Mouse (Mus musculus) midbrain, embryonic 10.5 days (tissue): ENCODE measurements at regions not wholly inside any gene's neighbourhood (a gene's known extent, or its start where the extent isn't known, plus 50 kb on each side); places are given as distances from the start of the nearest gene placed in this dataset.
"Not testable (repeated sequence)": the region's sequence is repeated elsewhere in the genome, so short reads cannot be mapped to it uniquely, and the experiment has no call there.

Experiments
- DNase-seq: peaks from one replicate; pipeline ENCODE4 v3.0.0-alpha.2; 2017; ENCODE audit warnings: low spot score
- H3K27ac ChIP-seq: fragments of 300-500 bp; sonication (generic); replicated peaks from 2 replicates; pipeline ENCODE4 v1.5.1; 2016; ENCODE audit warnings: mild to moderate bottlenecking
- H3K27me3 ChIP-seq: fragments of 300-500 bp; sonication (generic); 2 replicates; pipeline ENCODE4 v1.6.1; 2016; ENCODE audit warnings: low read depth, mild to moderate bottlenecking; ENCODE audit not compliant: poor library complexity, severe bottlenecking
- H3K36me3 ChIP-seq: fragments of 300-500 bp; sonication (generic); 2 replicates; pipeline ENCODE4 v1.6.1; 2016; ENCODE audit warnings: mild to moderate bottlenecking, moderate library complexity
- H3K4me1 ChIP-seq: fragments of 300-500 bp; sonication (generic); 2 replicates; pipeline ENCODE4 v1.6.1; 2016
- H3K4me3 ChIP-seq: fragments of 300-500 bp; sonication (generic); 2 replicates; pipeline ENCODE4 v1.5.1; 2016; ENCODE audit warnings: mild to moderate bottlenecking, moderate library complexity
- H3K9me3 ChIP-seq: fragments of 300-500 bp; sonication (generic); replicated peaks from 2 replicates; pipeline ENCODE4 v1.6.1; 2016; ENCODE audit warnings: mild to moderate bottlenecking
- WGBS: fragments of 180-500 bp; shearing (Covaris S2); methylation state at CpG from one replicate; pipeline ENCODE4 v1.1.7; 2016; 5-methylcytosine and 5-hydroxymethylcytosine counted together

DNA sequence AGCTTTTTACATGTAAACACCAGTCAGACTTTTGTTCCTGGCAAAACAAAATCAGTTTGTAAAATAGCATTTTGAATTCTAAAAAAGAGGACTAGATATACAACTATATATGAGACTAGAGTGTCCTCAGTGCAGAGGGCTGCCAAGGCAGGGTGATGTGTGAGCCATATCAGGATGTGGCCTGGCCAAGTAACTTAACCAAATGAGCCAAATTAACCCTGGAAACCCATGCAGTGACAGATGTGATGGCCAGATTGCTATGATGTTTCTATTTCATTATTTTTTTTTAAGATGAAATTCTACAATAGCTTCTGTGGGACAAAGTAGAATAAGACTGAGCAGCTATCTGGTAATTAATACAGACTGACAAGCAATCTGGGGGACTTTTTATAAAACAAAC is 181.8 kb downstream of the Nova1 start:
- H3K4me3 ChIP-seq, result no peak overlapping the region
- DNase-seq, result no peak

DNA sequence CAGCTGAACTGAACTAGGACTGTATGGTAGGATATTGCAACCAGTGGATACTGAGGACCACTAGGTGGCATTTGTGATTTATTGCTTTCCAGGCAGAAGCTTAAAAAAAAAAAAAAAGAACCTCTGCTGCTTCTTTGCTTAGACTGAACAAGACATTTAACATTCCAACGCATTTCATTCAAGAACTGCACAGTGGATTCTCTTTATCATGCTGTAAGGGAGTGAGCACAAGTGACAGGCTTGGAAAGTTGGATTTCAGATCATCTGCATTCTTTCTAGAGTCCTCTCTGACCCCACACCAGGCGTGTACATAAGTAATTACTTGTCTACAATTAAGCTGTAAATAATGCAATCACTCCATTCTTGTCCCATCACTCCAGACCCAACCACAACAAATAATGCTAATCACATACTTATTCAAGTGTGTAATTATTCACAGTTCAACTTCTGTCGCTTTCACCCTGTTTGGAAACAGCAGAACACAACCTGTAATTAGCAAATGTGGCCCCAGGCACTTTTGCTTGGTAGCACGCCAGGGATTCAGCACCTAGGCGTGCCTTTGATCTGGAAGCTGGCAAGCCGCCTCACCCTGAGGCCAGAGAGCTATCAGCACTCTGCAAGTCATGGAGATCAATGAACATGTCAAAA is 183.5 kb downstream of the Nova1 start:
- Histone ChIP-seq H3K27ac (no peak overlapping the region), H3K36me3 (no peaks in the 10 kb centered on the region), H3K9me3 (no peaks in the 10 kb centered on the region), H3K27me3 (no peaks in the 10 kb centered on the region), H3K4me3 (no peak overlapping the region), H3K4me1 (peaks cover 24% of the 10 kb centered on the region)
- peak; percentile 17 for DNase-seq
- WGBS, result 24% methylated on average over 6 of the region's 6 CpGs

More for the DNA sequence above, 181.8 kb downstream of the Nova1 start:
- Histone ChIP-seq H3K27me3 (no peaks in the 10 kb centered on the region), H3K4me1 (peaks cover 24% of the 10 kb centered on the region), H3K9me3 (no peaks in the 10 kb centered on the region), H3K27ac (no peak overlapping the region), H3K36me3 (no peaks in the 10 kb centered on the region)

DNA sequence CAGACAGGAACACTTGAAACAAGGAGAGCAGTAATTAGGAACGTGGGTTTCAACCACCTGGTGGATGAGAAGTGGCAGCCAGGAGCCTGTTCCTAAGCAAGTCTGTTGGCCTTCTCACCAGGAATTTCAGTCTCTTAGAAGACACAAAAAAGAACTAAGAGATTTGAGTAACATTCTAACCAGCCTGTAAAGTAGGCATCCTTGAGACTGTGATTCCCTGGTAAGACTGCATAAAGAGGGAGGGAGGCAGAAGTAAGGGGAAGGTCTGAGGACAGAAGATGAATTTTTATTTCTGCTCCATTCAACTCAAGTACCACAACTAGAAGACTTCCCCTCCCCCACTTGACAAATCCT is 184.0 kb downstream of the Nova1 start:
- H3K9me3 ChIP-seq, result no peaks in the 10 kb centered on the region
- WGBS, result 40% methylated on average over 1 of the region's 1 CpGs
- H3K36me3 ChIP-seq, result no peaks in the 10 kb centered on the region
- H3K4me1 ChIP-seq, result peaks cover 24% of the 10 kb centered on the region
- no peak for DNase-seq
- no peaks in the 10 kb centered on the region for H3K27me3 ChIP-seq
- no peak overlapping the region for H3K4me3 ChIP-seq
- no peak overlapping the region; the same call in 1 of the 2 replicates for H3K27ac ChIP-seq

DNA sequence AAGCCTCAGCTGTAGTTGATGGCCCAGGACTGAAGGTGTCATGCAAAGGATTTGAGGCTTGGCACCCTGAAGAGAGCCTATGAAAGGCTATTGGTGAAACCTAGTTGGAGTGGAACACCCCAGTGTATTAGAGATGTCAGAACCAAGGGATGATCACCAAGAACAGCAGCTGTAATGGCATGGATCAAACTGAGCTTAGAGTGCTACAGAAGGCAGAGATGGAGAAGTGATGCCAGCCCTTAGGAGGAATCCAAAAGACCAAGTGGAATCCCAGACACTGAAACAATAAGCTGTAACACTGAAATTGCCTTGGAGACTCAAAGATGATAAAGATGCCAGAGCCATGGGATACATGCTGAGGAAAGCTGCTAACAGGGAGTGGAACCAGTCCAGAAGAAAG is 186.3 kb downstream of the Nova1 start:
- H3K4me3 ChIP-seq, H3K27me3 ChIP-seq, H3K36me3 ChIP-seq, H3K9me3 ChIP-seq, DNase-seq, H3K27ac ChIP-seq: not testable (repeated sequence)
- peaks cover 18% of the 10 kb centered on the region for H3K4me1 ChIP-seq

DNA sequence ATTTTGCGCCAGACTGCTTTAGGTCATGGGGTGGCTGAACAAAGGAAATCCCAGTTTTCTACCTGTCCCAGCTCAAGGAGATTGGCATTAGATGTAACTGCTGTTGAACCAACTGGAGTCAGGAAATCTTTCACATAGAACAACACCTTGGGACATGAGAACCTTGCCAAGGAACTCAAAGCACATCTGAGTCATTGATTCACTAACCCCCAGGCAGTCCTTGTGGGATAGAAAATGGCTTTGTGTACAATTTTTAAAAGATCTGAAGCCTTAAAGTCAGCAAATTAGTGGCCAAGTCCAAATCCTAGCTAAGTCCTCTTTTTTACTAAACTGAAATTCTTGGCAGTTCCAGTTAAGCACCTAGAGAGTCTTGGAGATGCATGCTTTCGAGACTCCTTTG is 191.4 kb downstream of the Nova1 start:
- no peaks in the 10 kb centered on the region for H3K36me3 ChIP-seq
- H3K27me3 ChIP-seq, result no peaks in the 10 kb centered on the region
- H3K9me3 ChIP-seq, result no peaks in the 10 kb centered on the region
- H3K27ac ChIP-seq, result no peak overlapping the region
- WGBS, result 75% methylated on average over 2 of the region's 2 CpGs
- no peaks in the 10 kb centered on the region for H3K4me1 ChIP-seq
- no peak overlapping the region for H3K4me3 ChIP-seq
- no peak for DNase-seq

DNA sequence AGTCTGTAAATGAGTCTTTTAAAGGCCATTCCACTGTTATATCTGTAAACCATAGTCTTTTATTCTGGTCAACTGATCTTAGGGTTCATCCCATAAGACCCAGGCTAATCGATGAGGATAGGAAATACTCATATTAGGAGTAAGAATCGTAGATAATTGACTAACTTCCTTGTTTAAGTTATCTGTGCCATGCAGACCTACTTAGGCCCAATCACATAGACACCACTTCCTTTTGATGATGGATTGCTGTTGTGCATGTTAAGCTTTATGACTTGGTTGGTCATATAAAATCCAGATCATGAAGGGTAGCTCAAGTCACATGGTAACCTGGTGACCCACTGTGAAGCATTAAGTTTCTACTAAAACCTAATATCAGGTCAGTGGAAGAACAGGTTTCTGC is 207.3 kb downstream of the Nova1 start:
- no peak overlapping the region for H3K27ac ChIP-seq
- H3K27me3 ChIP-seq, result no peaks in the 10 kb centered on the region
- peaks cover 27% of the 10 kb centered on the region for H3K4me1 ChIP-seq
- H3K9me3 ChIP-seq, result no peaks in the 10 kb centered on the region
- H3K36me3 ChIP-seq, result no peaks in the 10 kb centered on the region
- DNase-seq, result no peak
- no peak overlapping the region for H3K4me3 ChIP-seq
- WGBS, result 91% methylated on average over 2 of the region's 2 CpGs

DNA sequence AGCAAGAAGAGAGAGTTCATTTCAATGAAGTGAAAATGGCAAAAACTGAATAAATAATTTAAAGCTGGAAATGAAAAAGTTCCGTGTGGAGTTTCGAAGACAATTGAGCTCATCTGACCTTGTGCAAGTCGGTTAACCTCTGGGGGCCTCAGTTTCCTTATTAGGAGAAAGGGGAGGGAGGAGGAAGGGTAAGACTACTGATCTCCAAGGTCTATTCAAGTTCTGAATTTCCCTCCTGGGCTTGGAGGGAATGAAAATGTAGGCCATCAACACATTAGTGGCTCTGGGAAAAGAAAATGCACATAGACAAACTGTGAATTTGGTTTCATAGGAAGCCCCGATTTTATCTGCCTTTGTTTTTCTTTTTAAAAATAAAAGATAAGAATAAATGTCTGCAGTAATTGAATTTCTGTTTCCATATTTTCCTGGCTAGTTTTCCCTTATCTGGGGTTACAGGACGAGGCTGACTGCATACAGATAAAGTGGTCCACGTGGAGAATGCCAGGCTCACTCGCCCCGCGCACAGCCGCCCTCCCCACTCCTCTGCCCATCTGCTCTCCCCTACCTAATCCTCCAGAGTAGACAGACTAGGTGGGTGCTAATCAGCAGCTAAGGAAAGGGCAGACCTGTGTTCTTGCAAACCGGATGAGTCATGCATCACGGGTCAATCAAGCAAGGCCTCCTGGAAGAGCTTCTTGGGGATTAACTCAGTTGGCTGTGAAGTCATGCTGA is 209.0 kb downstream of the Nova1 start:
- H3K27me3 ChIP-seq, result no peaks in the 10 kb centered on the region
- no peaks in the 10 kb centered on the region for H3K9me3 ChIP-seq
- peak; percentile 35 for DNase-seq
- H3K27ac ChIP-seq, result no peak overlapping the region; the same call in 1 of the 2 replicates
- no peaks in the 10 kb centered on the region for H3K36me3 ChIP-seq
- 30% methylated on average over 12 of the region's 12 CpGs for WGBS
- peaks cover 27% of the 10 kb centered on the region for H3K4me1 ChIP-seq
- H3K4me3 ChIP-seq, result no peak overlapping the region

DNA sequence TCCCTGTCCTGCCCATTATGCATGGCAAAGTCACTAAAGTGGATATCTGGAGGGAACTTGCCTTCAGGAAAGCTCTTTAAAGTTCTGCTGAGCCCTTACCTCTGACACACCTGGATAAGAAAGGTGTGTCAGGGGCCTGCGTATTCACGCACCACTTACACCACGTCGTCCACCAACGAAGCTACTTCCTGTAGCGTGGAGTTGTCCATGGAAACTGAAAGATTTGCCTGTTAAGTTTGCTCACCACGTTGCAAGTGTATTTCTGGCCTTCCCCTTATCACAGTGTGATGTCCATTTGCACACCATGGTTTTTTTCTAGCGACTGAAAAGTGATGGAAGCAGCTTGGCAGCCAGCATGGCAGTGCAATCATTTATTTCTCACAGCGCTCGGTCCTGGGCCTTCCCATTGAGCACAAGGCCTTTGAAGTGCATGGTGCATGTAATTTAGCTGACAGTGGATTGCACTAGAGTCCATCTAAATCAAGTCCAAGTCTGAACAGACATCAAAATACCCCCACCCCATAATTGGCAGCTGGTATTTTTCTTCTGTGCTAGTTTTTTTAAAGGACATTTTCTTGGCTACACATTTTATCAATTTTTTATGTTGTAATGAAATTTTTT is 210.3 kb downstream of the Nova1 start:
- Histone ChIP-seq H3K36me3 (no peaks in the 10 kb centered on the region), H3K4me1 (peaks cover 27% of the 10 kb centered on the region), H3K4me3 (no peak overlapping the region), H3K27me3 (no peaks in the 10 kb centered on the region), H3K27ac (no peak overlapping the region; the same call in 1 of the 2 replicates), H3K9me3 (no peaks in the 10 kb centered on the region)
- peak; percentile 25 for DNase-seq
- WGBS, result 68% methylated on average over 10 of the region's 10 CpGs

DNA sequence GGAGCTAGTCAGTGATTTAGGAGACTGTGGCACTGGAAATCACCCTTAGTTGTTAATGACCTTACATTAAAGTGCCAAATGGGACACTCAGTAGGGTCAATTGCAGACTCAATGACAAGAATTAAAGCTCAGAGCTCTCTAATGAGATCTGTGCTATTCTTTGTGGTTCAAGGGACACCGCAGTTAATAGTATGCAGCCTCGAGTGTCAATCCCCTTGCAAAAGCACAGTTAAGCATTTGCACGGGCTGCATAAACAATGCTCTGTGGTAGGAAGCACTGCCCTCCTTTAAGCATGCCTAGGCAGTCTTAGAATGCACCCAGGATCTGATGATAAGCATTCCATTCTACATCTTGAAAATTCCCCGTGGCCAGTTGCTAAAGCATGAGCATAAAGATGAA is 221.5 kb downstream of the Nova1 start:
- peaks cover 12% of the 10 kb centered on the region for H3K4me1 ChIP-seq
- no peaks in the 10 kb centered on the region for H3K36me3 ChIP-seq
- H3K27ac ChIP-seq, result no peak overlapping the region
- H3K27me3 ChIP-seq, result peaks cover 4% of the 10 kb centered on the region; the same call in 1 of the 2 replicates
- DNase-seq, result no peak
- 22% methylated on average over 4 of the region's 4 CpGs for WGBS
- no peak overlapping the region for H3K4me3 ChIP-seq
- H3K9me3 ChIP-seq, result no peaks in the 10 kb centered on the region

DNA sequence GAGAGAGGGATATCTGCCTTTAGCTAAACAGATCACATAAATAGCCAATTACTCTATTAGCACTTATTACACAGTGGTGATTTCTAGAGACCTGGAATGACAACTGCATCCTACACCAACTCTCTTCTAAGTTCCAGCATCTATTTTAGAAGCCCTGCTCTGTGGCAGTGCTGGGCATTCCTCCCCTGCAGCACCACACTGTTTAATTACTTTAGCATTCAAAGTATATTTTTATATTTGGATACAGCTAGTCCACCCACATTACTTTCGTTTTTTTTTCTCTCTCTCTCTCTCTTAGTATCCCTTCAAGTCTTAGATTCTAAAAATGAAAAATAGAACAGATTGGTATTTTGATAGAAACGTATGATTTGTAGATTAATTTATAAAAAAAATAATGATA is 250.1 kb downstream of the Nova1 start:
- no peak for DNase-seq
- no peak overlapping the region for H3K27ac ChIP-seq
- no peaks in the 10 kb centered on the region for H3K36me3 ChIP-seq
- H3K27me3 ChIP-seq, result no peaks in the 10 kb centered on the region
- H3K4me1 ChIP-seq, result no peaks in the 10 kb centered on the region
- no peak overlapping the region for H3K4me3 ChIP-seq
- WGBS, result 88% methylated on average over 2 of the region's 2 CpGs
- no peaks in the 10 kb centered on the region for H3K9me3 ChIP-seq

DNA sequence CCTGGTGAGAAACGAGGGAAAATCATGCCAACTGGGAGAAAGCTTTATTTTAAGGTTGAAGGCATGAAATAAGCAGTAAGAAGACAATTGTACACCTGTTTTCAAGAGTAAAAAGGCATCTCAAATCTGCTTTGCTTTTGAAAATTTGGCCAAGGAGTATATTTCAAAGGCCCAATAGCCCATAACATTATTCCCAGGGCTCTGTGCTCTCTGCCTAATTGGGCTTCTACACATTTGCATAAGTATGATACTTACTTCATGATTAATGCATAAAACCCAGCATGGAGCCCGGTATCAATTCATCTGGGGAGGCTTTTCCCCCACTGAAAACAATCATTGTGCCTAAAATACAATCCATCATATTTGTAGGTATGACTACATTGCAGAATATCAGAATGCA is 252.4 kb downstream of the Nova1 start:
- no peak overlapping the region for H3K4me3 ChIP-seq
- DNase-seq, result no peak
- 82% methylated on average over 2 of the region's 2 CpGs for WGBS

DNA sequence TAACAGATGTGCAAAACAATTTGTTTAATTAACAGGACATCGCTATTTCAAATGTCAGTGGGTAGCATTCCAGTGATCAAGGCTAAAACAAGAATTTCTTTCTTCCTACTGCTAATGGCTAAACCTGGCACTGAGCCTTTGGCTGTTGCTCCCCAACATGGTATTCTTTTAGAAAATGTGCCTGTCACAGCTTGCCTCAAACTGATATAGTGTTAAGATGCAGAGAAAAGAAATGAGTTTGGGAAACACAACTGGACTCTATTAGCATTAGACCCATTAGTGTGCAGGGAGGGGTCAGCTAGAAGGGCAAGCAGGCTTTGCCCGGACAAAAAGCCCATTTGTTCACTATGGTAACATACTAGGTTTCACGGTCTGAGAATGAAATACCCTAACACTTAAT is 297.8 kb downstream of the Nova1 start:
- no peak overlapping the region for H3K4me3 ChIP-seq
- DNase-seq, result no peak
- no peak overlapping the region for H3K27ac ChIP-seq
- no peaks in the 10 kb centered on the region for H3K27me3 ChIP-seq
- H3K36me3 ChIP-seq, result no peaks in the 10 kb centered on the region
- peaks cover 8% of the 10 kb centered on the region; the same call in 1 of the 2 replicates for H3K4me1 ChIP-seq
- 57% methylated on average over 3 of the region's 3 CpGs for WGBS
- no peaks in the 10 kb centered on the region for H3K9me3 ChIP-seq

More for the DNA sequence above, 252.4 kb downstream of the Nova1 start:
- Histone ChIP-seq H3K27me3 (no peaks in the 10 kb centered on the region), H3K4me1 (no peaks in the 10 kb centered on the region), H3K27ac (no peak overlapping the region), H3K36me3 (no peaks in the 10 kb centered on the region), H3K9me3 (no peaks in the 10 kb centered on the region)

DNA sequence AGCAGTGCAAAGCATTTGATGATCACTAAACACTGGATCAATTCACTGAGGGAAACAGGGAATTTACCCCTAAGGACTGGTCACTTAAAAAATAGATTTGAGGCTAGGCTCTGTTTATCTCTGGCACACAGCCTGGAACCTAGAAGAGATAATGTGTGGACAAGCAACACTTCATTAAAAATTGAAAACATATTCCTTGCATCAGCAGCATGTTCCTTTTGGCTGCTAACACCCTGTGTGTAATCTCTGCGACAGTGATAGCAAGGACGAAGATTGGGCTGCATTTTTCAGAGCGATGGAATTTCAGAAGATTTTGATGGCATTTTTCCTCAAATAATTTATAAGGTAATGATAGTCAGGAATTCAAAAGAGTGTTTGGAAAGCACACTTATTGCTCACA is 310.9 kb downstream of the Nova1 start:
- Histone ChIP-seq H3K27me3 (no peaks in the 10 kb centered on the region), H3K9me3 (0 out of 2 replicates have a peak, but pooled peaks cover 5% of the 10 kb centered on the region), H3K4me3 (no peak overlapping the region), H3K27ac (no peak overlapping the region), H3K4me1 (no peaks in the 10 kb centered on the region), H3K36me3 (no peaks in the 10 kb centered on the region)
- 96% methylated on average over 3 of the region's 3 CpGs for WGBS
- no peak for DNase-seq
